7 mouse cellular contexts compared by ENCODE assay signal in the genomic region with DNA sequence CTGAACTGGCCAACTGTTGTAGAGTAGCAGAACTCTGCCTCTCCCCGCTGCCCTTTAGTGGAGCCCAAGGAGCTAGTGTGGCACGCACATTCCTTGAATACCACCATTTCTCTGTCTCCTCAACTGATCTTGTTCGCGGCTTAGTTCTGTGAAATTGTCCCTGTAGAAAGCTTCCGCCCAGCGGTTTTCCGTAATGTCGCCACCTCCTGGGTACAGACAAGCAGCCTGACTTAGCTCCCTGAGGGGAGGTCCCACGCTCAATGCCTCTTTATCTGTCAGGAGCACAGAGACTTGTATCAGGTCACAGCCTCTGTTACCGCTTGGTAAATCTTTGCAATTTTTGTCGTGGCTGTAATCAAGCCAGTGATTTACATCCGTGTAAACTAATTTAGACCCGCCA.
A peak's percentile ranks its signal among the peaks of the same experiment; 100 is the strongest.
DNase-seq lines count a peak whose midpoint lies in the region; ATAC-seq and TF ChIP-seq lines count a peak whose summit lies in the region.

No protein-coding gene starts in this region.

- peak; percentile 63; the same call in 1 of the 2 replicates for ATAC-seq in lung, embryonic 16.5 days (ENCODE audit: low read depth)
- ATAC-seq in limb, embryonic 11.5 days (ENCODE audit: insufficient number of reproducible peaks, low FRiP score, low TSS enrichment, low read depth): no peak

- no peak for TF ChIP-seq POLR2A in lung, adult 2 months (IDR thresholded peaks at IDR 0.05; ENCODE audit: borderline replicate concordance, extremely low read depth, low read depth, low read length)

- no peak for TF ChIP-seq CTCF in lung, adult 2 months (IDR thresholded peaks at IDR 0.05; ENCODE audit: insufficient read depth, low read length)

- DNase-seq in lung, adult 2 months: no peak
- DNase-seq in embryo, embryonic 9.5 days (ENCODE audit: extremely low spot score): peak; percentile 50
- peak; percentile 51 for DNase-seq in limb, embryonic 11.5 days (ENCODE audit: low spot score)
- DNase-seq in retina, embryonic 14.5 days (ENCODE audit: low spot score): peak; percentile 51
- DNase-seq in urinary bladder, postnatal 4 days (ENCODE audit: low spot score in 2 of 2): no peak
- no peak for DNase-seq in layer of hippocampus, postnatal 36 days

- no peaks in the 10 kb centered on the region for H3K36me3 ChIP-seq in lung, embryonic 16.5 days (ENCODE audit: control insufficient read depth, insufficient read depth, low read length)
- H3K36me3 ChIP-seq in limb, embryonic 11.5 days (ENCODE audit: control insufficient read depth, insufficient read depth, low read length): no peaks in the 10 kb centered on the region

- 35% methylated on average over 13 of the region's 13 CpGs for WGBS in lung, embryonic 16.5 days
- 52% methylated on average over 13 of the region's 13 CpGs for WGBS in lung, adult 2 months
- 39% methylated on average over 13 of the region's 13 CpGs for WGBS in limb, embryonic 11.5 days

- H3K4me2 ChIP-seq in lung, embryonic 16.5 days (ENCODE audit: low read depth, low read length): no peak overlapping the region
- no peak overlapping the region for H3K4me2 ChIP-seq in limb, embryonic 11.5 days (ENCODE audit: low read depth, severe bottlenecking)

- H3K27me3 ChIP-seq in lung, embryonic 16.5 days (ENCODE audit: control insufficient read depth, insufficient read depth, low read depth, low read length): no peaks in the 10 kb centered on the region
- no peaks in the 10 kb centered on the region for H3K27me3 ChIP-seq in limb, embryonic 11.5 days (ENCODE audit: control insufficient read depth, insufficient read depth, low read length)

- no peak overlapping the region for H3K4me3 ChIP-seq in lung, embryonic 16.5 days (ENCODE audit: low read length)
- H3K4me3 ChIP-seq in lung, adult 2 months (replicated peaks; ENCODE audit: extremely low read depth, low read depth, low read length): no peak overlapping the region
- no peak overlapping the region for H3K4me3 ChIP-seq in limb, embryonic 11.5 days (ENCODE audit: low read depth, low read length)

- no peaks in the 10 kb centered on the region for H3K9me3 ChIP-seq in lung, embryonic 16.5 days (ENCODE audit: control insufficient read depth, low read length)
- H3K9me3 ChIP-seq in limb, embryonic 11.5 days (ENCODE audit: control insufficient read depth, low read length): no peaks in the 10 kb centered on the region

- H3K27ac ChIP-seq in lung, embryonic 16.5 days (ENCODE audit: low read length): no peak overlapping the region
- H3K27ac ChIP-seq in limb, embryonic 11.5 days (replicated peaks; ENCODE audit: low read depth, low read length): no peak overlapping the region

- H3K9ac ChIP-seq in lung, embryonic 16.5 days (ENCODE audit: low read length): no peak overlapping the region
- no peak overlapping the region for H3K9ac ChIP-seq in limb, embryonic 11.5 days (ENCODE audit: low read length)

- H3K4me1 ChIP-seq in lung, embryonic 16.5 days (replicated peaks; ENCODE audit: control insufficient read depth, insufficient read depth, low read length): no peaks in the 10 kb centered on the region
- H3K4me1 ChIP-seq in lung, adult 2 months (ENCODE audit: control insufficient read depth, insufficient read depth, low read length): no peaks in the 10 kb centered on the region
- no peaks in the 10 kb centered on the region for H3K4me1 ChIP-seq in limb, embryonic 11.5 days (ENCODE audit: control insufficient read depth, insufficient read depth, low read length)

Comparison
In these comparisons a context has a peak if more than half of its experiments do, and no peak if none do; other contexts are left out.
1. DNase-seq: peak in embryo, embryonic 9.5 days (single experiment), limb, embryonic 11.5 days (single experiment) and retina, embryonic 14.5 days (single experiment); none in lung, adult 2 months (single experiment), urinary bladder, postnatal 4 days (0 of 2) and layer of hippocampus, postnatal 36 days (0 of 2).